Mouse (Mus musculus): ENCODE results near the gene Sertm1.

The Sertm1 gene

GRCm38 (mm10) chr3:54915643-54916071 lies at the start of gene Sertm1:
Gene Sertm1 (minus strand): TSS chr3:54915887.
- DNase-seq: no peak

- no peak for DNase-seq
Measured at GRCm38 (mm10) chr3:54964948-54965506, 49.3 kb upstream of the Sertm1 start.

DNA sequence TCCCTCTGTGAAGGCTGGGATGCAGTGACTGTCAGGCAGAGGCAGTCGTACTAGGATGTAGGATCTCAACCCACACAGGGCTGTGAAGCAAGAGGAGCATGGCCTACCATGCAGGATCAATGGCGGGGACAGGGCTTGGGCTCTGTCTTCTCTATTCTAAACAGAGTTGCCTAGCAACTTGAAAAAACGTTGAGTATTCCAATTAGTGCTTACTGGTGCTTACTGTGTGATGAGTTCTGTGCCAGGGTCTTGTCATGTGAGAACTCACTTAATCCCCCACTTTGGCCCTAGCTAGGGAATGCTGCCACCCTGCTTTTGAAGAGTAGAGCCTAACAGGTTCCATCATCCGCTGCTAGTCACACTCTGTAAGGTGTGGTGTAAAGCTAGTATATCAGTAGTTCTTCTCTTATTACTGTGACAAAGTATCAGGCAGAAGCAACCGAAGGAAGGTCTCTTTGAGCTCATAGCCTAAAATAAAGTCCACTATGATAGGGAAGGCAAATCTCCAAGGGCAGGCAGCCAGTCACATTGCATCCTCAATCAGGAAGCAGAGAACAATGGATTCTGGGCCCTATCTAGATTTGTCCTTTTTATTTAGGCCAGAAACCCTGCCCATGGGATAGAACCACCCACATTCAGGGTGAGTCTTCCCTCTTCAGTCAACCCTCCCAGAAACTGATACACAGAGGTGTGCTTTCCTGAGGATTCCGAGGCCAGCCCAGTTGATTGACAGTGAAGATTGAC lies 27.6 kb upstream of the Sertm1 start:
- DNase-seq: no peak

GRCm38 (mm10) chr3:54934535-54934934 lies 18.8 kb upstream of the Sertm1 start:
- no peak for DNase-seq

GRCm38 (mm10) chr3:54932599-54932998 lies 16.9 kb upstream of the Sertm1 start:
- DNase-seq: no peak

GRCm38 (mm10) chr3:54920425-54920824 lies 4.7 kb upstream of the Sertm1 start:
- DNase-seq: no peak

GRCm38 (mm10) chr3:54914845-54915642 lies 643 bp downstream of the Sertm1 start:
- no peak for DNase-seq

DNA sequence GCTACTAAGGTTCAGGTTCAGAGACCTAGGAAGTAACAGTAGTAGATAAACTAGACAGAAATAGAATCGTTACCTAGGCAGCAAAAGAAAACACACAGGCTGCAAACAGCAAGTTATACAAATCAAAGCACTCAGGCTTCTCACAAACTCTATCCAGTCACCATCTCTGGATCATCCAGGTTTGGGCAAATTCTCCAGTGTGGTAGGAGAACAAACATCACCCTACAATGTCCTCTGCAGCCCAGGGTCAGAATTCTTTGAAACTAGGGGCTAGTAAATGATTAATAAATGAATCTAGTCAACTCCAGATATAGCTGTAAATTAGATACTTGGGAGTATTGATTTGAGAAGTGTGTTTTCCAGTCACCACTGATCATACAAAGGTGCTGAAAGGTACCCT lies 6.8 kb downstream of the Sertm1 start:
- no peak for DNase-seq

- no peak for DNase-seq
Measured at GRCm38 (mm10) chr3:54897974-54898373, 17.7 kb downstream of the Sertm1 start.

- DNase-seq: no peak
Measured at GRCm38 (mm10) chr3:54894891-54895290, 20.8 kb downstream of the Sertm1 start.

DNA sequence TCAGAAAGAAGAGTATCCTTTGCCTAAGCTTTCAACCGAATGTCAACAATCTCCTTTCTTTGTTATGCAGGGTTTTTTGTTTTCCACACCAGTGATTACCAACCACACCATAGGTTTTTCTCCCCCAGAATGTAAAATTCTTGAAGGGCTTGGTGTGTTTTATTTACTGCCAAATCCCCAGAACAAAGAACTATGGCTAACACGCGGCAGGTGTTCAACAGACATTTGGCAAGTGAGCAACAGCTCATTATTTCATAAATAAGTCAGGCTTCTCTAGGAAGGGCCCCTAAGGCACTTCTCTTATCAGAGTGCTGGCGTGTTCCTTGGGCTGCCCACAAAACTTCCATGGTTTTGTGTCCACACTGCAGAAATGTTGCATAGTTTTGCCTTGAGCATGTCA lies 23.5 kb downstream of the Sertm1 start:
- DNase-seq: no peak

DNA sequence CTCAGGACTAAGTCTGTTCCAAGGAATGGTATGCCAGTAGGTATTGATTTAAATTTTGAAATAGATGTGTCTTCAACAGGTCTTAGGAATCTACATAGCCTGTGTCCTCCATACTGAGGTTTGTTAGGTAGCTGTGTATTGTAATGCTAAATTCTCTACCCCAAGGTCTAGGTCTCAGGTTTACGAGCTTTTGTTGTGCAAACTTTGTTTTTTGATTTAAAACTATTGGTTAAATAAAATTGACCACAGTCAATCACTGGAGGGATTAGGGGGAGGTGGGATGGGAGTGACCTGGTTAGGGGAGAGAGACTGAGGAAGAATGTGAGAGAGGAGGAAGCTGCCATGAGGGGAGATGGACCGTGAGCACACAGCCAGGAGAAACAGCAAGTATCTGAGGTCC lies 29.2 kb downstream of the Sertm1 start:
- no peak for DNase-seq
